Mouse (Mus musculus) forebrain, embryonic 13.5 days (tissue): ENCODE data around the gene Jmjd8. TPM values are rescaled to one million over a fixed set of nuclear protein-coding genes. Genes with fewer than 3 reads are reported as not detected.

Source experiments
- ATAC-seq: fragments of 200-750 bp; cut with Nextera tagmentation; 2 replicates; pipeline ENCODE4 v1.8.0; 2017
- H3K27ac ChIP-seq: fragments of 300-500 bp; sonication (generic); 2 replicates; pipeline ENCODE4 v1.5.1; 2015; ENCODE audit warnings: inconsistent platforms, mild to moderate bottlenecking, moderate library complexity
- H3K27me3 ChIP-seq: fragments of 300-500 bp; sonication (generic); 2 replicates; pipeline ENCODE4 v1.6.1; 2015; ENCODE audit warnings: mild to moderate bottlenecking, inconsistent platforms
- H3K36me3 ChIP-seq: fragments of 300-500 bp; sonication (generic); 2 replicates; pipeline ENCODE4 v1.6.1; 2015; ENCODE audit warnings: mild to moderate bottlenecking, inconsistent platforms; ENCODE audit not compliant: poor library complexity, severe bottlenecking
- H3K4me1 ChIP-seq: fragments of 300-500 bp; sonication (generic); 2 replicates; pipeline ENCODE4 v1.6.1; 2015; ENCODE audit warnings: inconsistent platforms
- H3K4me2 ChIP-seq: fragments of 300-500 bp; sonication (generic); 2 replicates; pipeline ENCODE4 v1.6.1; 2015; ENCODE audit warnings: inconsistent platforms, mild to moderate bottlenecking, moderate library complexity
- H3K4me3 ChIP-seq: fragments of 300-500 bp; sonication (generic); 2 replicates; pipeline ENCODE4 v1.5.1; 2015; ENCODE audit warnings: mild to moderate bottlenecking, inconsistent platforms
- H3K9ac ChIP-seq: fragments of 300-500 bp; sonication (generic); 2 replicates; pipeline ENCODE4 v1.6.1; 2015; ENCODE audit warnings: mild to moderate bottlenecking, inconsistent platforms
- H3K9me3 ChIP-seq: fragments of 300-500 bp; sonication (generic); replicated peaks from 2 replicates; pipeline ENCODE4 v1.6.1; 2016; ENCODE audit warnings: inconsistent platforms
- WGBS: fragments of 180-500 bp; shearing (Covaris S2); methylation state at CpG from one replicate; pipeline ENCODE4 v1.1.7; 2015; 5-methylcytosine and 5-hydroxymethylcytosine counted together
- polyA plus RNA-seq: library from polyadenylated mRNA; unstranded; fragments of >200 nt; fragmentation: Nextera tagmentation; extraction: Ambion mirVana; gene quantifications from 2 replicates; pipeline ENCODE4 v1.2.1, GENCODE M21; 2015

Jmjd8 gene
- polyA plus RNA-seq, 1 experiment from 2014 or later = 64.6 TPM

GRCm38 (mm10) chr17:25810890-25811289 is 17.8 kb upstream of the Jmjd8 start:
- H3K4me1 ChIP-seq = peaks cover 39% of the 10 kb centered on the region
- no peak for ATAC-seq

GRCm38 (mm10) chr17:25813471-25813870 is 15.2 kb upstream of the Jmjd8 start:
- Histone ChIP-seq H3K4me2 (peak overlapping the region; percentile 43), H3K36me3 (peaks cover 23% of the 10 kb centered on the region), H3K27ac (0 out of 2 replicates have a peak overlapping the region, but pooled peaks have one; percentile 14), H3K4me1 (peaks cover 31% of the 10 kb centered on the region), H3K27me3 (peaks cover 15% of the 10 kb centered on the region), H3K9me3 (no peaks in the 10 kb centered on the region), H3K9ac (peak overlapping the region; percentile 43), H3K4me3 (peak overlapping the region; percentile 17)
- WGBS = 2% methylated on average over 20 of the region's 20 CpGs
- ATAC-seq = no peak

More at GRCm38 (mm10) chr17:25810890-25811289, 17.8 kb upstream of the Jmjd8 start:
- 78% methylated on average over 4 of the region's 4 CpGs for WGBS
- H3K9ac ChIP-seq = peak overlapping the region; percentile 89; the same call in 1 of the 2 replicates
- no peaks in the 10 kb centered on the region for H3K36me3 ChIP-seq
- H3K9me3 ChIP-seq = no peaks in the 10 kb centered on the region
- peak overlapping the region; percentile 91 for H3K4me2 ChIP-seq
- H3K27ac ChIP-seq = no peak overlapping the region
- peaks cover 3% of the 10 kb centered on the region; the same call in 1 of the 2 replicates for H3K27me3 ChIP-seq
- peak overlapping the region; percentile 70; the same call in 1 of the 2 replicates for H3K4me3 ChIP-seq

- peaks cover 33% of the 10 kb centered on the region for H3K27me3 ChIP-seq
- peaks cover 37% of the 10 kb centered on the region for H3K36me3 ChIP-seq
- no peak overlapping the region for H3K27ac ChIP-seq
- no peaks in the 10 kb centered on the region for H3K9me3 ChIP-seq
- 86% methylated on average over 11 of the region's 11 CpGs for WGBS
- no peak overlapping the region for H3K4me2 ChIP-seq
- H3K9ac ChIP-seq = no peak overlapping the region
- no peak for ATAC-seq
- H3K4me1 ChIP-seq = peaks cover 14% of the 10 kb centered on the region
- no peak overlapping the region for H3K4me3 ChIP-seq
Observed at GRCm38 (mm10) chr17:25817662-25818061, 11.0 kb upstream of the Jmjd8 start.

GRCm38 (mm10) chr17:25818851-25819780 is 9.6 kb upstream of the Jmjd8 start:
- Histone ChIP-seq H3K9ac (peak overlapping the region; percentile 35), H3K27me3 (peaks cover 33% of the 10 kb centered on the region), H3K4me1 (peaks cover 10% of the 10 kb centered on the region), H3K36me3 (peaks cover 37% of the 10 kb centered on the region), H3K9me3 (no peaks in the 10 kb centered on the region), H3K4me2 (peak overlapping the region; percentile 26; the same call in 1 of the 2 replicates), H3K27ac (no peak overlapping the region), H3K4me3 (no peak overlapping the region; the same call in 1 of the 2 replicates)
- 0 out of 2 replicates have a peak, but pooled peaks have one; percentile 3 for ATAC-seq
- 7% methylated on average over 46 of the region's 46 CpGs for WGBS

- Histone ChIP-seq H3K9ac (peak within 1 kb of the TSS; percentile 75), H3K4me1 (peaks cover 49% of the 10 kb centered on the region), H3K4me2 (peak within 1 kb of the TSS; percentile 98), H3K36me3 (peaks cover 40% of the 10 kb centered on the region), H3K27ac (peak within 1 kb of the TSS; percentile 69), H3K4me3 (peak within 1 kb of the TSS; percentile 62), H3K9me3 (no peaks in the 10 kb centered on the region), H3K27me3 (peaks cover 21% of the 10 kb centered on the region)
- WGBS = 0% methylated on average over 18 of the region's 18 CpGs
- ATAC-seq = peak; percentile 80
Observed at GRCm38 (mm10) chr17:25823452-25823851, 5.2 kb upstream of the Jmjd8 start, which contains the start of gene Wdr24. Gene Wdr24, plus strand, starts transcription at chr17:25823627.

- no peak for ATAC-seq
- H3K4me2 ChIP-seq = peak overlapping the region; percentile 98
- H3K4me1 ChIP-seq = peaks cover 48% of the 10 kb centered on the region
- H3K36me3 ChIP-seq = peaks cover 35% of the 10 kb centered on the region
- no peaks in the 10 kb centered on the region for H3K9me3 ChIP-seq
- H3K4me3 ChIP-seq = peak overlapping the region; percentile 62
- H3K27me3 ChIP-seq = peaks cover 10% of the 10 kb centered on the region
- 77% methylated on average over 16 of the region's 17 CpGs for whole genome bisulfite sequencing
- peak overlapping the region; percentile 75 for H3K9ac ChIP-seq
- no peak overlapping the region for H3K27ac ChIP-seq
Observed at GRCm38 (mm10) chr17:25824362-25825142, 4.1 kb upstream of the Jmjd8 start.

GRCm38 (mm10) chr17:25825311-25825710 is 3.4 kb upstream of the Jmjd8 start:
- Histone ChIP-seq H3K27me3 (peaks cover 3% of the 10 kb centered on the region), H3K36me3 (peaks cover 35% of the 10 kb centered on the region), H3K27ac (no peak overlapping the region), H3K4me3 (0 out of 2 replicates have a peak overlapping the region, but pooled peaks have one; percentile 62), H3K9me3 (no peaks in the 10 kb centered on the region), H3K4me2 (peak overlapping the region; percentile 98), H3K4me1 (peaks cover 56% of the 10 kb centered on the region), H3K9ac (no peak overlapping the region)
- no peak for ATAC-seq
- 85% methylated on average over 6 of the region's 6 CpGs for WGBS

- H3K36me3 ChIP-seq = peaks cover 41% of the 10 kb centered on the region
- no peak overlapping the region for H3K4me3 ChIP-seq
- H3K27ac ChIP-seq = no peak overlapping the region
- H3K9me3 ChIP-seq = no peaks in the 10 kb centered on the region
- ATAC-seq = no peak
- H3K9ac ChIP-seq = no peak overlapping the region
- peak overlapping the region; percentile 12; the same call in 1 of the 2 replicates for H3K4me2 ChIP-seq
- WGBS = 97% methylated on average over 27 of the region's 27 CpGs
- H3K27me3 ChIP-seq = no peaks in the 10 kb centered on the region
- peaks cover 63% of the 10 kb centered on the region for H3K4me1 ChIP-seq
Observed at GRCm38 (mm10) chr17:25825984-25826570, 2.6 kb upstream of the Jmjd8 start.

GRCm38 (mm10) chr17:25827011-25827410 is 1.7 kb upstream of the Jmjd8 start:
- Histone ChIP-seq H3K27ac (no peak overlapping the region), H3K4me1 (peaks cover 73% of the 10 kb centered on the region), H3K4me3 (no peak overlapping the region), H3K4me2 (no peak overlapping the region), H3K36me3 (peaks cover 49% of the 10 kb centered on the region), H3K9me3 (no peaks in the 10 kb centered on the region), H3K27me3 (no peaks in the 10 kb centered on the region), H3K9ac (no peak overlapping the region)
- ATAC-seq = no peak
- 93% methylated on average over 13 of the region's 13 CpGs for WGBS

- H3K4me3 ChIP-seq = peak overlapping the region; percentile 67; the same call in 1 of the 2 replicates
- H3K27me3 ChIP-seq = no peaks in the 10 kb centered on the region
- H3K4me1 ChIP-seq = peaks cover 75% of the 10 kb centered on the region
- peaks cover 49% of the 10 kb centered on the region for H3K36me3 ChIP-seq
- WGBS = 94% methylated on average over 22 of the region's 22 CpGs
- H3K9me3 ChIP-seq = no peaks in the 10 kb centered on the region
- H3K27ac ChIP-seq = no peak overlapping the region
- H3K4me2 ChIP-seq = no peak overlapping the region; the same call in 1 of the 2 replicates
- no peak for ATAC-seq
- 0 out of 2 replicates have a peak overlapping the region, but pooled peaks have one; percentile 89 for H3K9ac ChIP-seq
Observed at GRCm38 (mm10) chr17:25827546-25828222, 983 bp upstream of the Jmjd8 start.

- Histone ChIP-seq H3K27ac (0 out of 2 replicates have a peak overlapping the region, but pooled peaks have one; percentile 92), H3K9me3 (no peaks in the 10 kb centered on the region), H3K36me3 (peaks cover 49% of the 10 kb centered on the region), H3K4me2 (peak overlapping the region; percentile 98), H3K27me3 (no peaks in the 10 kb centered on the region), H3K4me3 (peak overlapping the region; percentile 67), H3K4me1 (peaks cover 75% of the 10 kb centered on the region), H3K9ac (peak overlapping the region; percentile 89; the same call in 1 of the 2 replicates)
- no peak for ATAC-seq
- 87% methylated on average over 8 of the region's 8 CpGs for WGBS
Observed at GRCm38 (mm10) chr17:25828223-25828594, 458 bp upstream of the Jmjd8 start.
